Mouse (Mus musculus): ENCODE data around the gene Mylk4. TPM values are rescaled to one million over a fixed set of nuclear protein-coding genes. Genes with fewer than 3 reads are reported as not detected.

Mylk4 gene
- polyA plus RNA-seq, 1 experiment = 0.21 TPM

DNA sequence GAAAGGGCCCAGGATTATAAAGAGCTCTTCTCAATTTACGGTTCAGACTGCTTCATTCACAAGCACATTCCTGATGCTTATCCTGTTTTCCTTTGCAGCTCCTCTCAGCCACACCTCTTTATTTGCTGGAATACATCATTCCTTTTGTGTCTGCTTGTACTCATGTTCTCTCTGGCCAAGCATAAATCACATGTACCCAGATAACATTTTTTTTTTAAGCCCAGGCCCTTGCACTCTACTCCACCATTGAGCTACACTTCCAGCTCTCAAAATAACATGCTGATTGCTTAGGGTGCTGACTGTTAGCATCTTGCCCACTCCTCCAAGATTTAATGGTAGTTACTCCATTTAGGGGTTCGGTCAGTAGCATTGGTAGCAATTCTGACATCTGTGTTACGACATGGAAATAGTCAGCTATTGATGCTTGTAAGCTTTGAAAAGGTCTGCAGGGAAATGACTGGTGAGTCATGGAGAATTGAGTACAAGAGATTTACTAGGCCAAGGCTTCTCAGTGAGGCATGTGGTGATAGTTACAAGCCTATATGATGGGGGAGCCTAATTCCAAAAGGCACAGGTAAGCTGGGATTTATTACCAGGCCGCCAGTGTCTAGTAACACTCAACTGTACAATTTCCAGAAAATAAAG, 20.1 kb upstream of the Mylk4 start:
- WGBS = 75% methylated on average over 4 of the region's 4 CpGs
- Histone ChIP-seq H3K4me3 (replicated peaks; ENCODE audit: insufficient read depth, low read depth, low read length) (peak overlapping the region; percentile 11), H3K4me1 (ENCODE audit: control insufficient read depth, insufficient read depth, low read length) (no peaks in the 10 kb centered on the region), H3K27me3 (ENCODE audit: control insufficient read depth, insufficient read depth, low read length) (no peaks in the 10 kb centered on the region), H3K27ac (ENCODE audit: insufficient read depth, low read length) (no peak overlapping the region)
- no peak for TF ChIP-seq POLR2A (IDR thresholded peaks at IDR 0.05; ENCODE audit: borderline replicate concordance, insufficient read depth, low read length)
- no peak for TF ChIP-seq CTCF (IDR thresholded peaks at IDR 0.05; ENCODE audit: borderline replicate concordance, insufficient read depth, low read depth, low read length)
- DNase-seq = no peak

DNA sequence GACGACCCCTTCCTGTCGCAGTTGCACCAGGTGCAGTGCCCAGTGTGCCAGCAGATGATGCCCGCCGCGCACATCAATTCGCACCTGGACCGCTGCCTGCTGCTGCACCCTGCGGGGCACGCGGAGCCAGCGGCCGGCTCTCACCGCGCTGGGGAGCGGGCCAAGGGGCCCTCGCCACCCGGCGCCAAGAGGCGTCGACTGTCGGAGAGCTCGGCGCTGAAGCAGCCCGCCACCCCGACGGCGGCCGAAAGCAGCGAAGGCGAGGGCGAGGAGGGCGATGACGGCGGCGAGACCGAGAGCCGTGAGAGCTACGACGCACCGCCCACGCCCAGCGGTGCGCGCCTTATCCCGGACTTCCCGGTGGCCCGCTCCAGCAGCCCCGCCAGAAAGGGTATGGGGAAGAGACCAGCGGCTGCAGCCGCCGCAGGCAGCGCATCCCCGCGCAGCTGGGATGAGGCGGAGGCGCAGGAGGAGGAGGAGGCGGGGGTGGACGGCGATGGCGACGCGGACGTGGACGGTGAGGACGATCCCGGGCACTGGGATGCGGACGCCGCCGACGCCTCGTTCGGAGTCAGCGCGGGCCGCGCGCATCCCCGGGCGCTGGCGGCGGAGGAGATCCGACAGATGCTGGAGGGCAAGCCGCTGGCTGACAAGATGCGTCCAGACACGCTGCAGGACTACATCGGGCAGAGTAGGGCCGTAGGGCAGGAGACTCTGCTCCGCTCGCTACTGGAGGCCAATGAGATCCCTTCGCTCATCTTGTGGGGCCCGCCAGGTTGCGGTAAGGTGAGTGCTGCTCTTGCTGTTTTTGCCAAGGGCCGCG, 18.7 kb upstream of the Mylk4 start, which contains the start of gene D930007J09Rik:
D930007J09Rik (minus strand) TSS at position 591 of the 823 bp plus-strand sequence.
- H3K4me1 ChIP-seq (ENCODE audit: control insufficient read depth, insufficient read depth, low read length) = no peaks in the 10 kb centered on the region
- DNase-seq = peak; percentile 52 to 68
- H3K27ac ChIP-seq (ENCODE audit: insufficient read depth, low read length) = peak within 1 kb of the TSS; percentile 47
- under 1% methylated on average over 95 of the region's 95 CpGs for WGBS
- peak within 1 kb of the TSS; percentile 69 for H3K4me3 ChIP-seq (replicated peaks; ENCODE audit: insufficient read depth, low read depth, low read length)
- no peaks in the 10 kb centered on the region for H3K27me3 ChIP-seq (ENCODE audit: control insufficient read depth, insufficient read depth, low read length)
- TF ChIP-seq CTCF (IDR thresholded peaks at IDR 0.05; ENCODE audit: borderline replicate concordance, insufficient read depth, low read depth, low read length) = no peak
- TF ChIP-seq POLR2A (IDR thresholded peaks at IDR 0.05; ENCODE audit: borderline replicate concordance, insufficient read depth, low read length) = no peak

DNA sequence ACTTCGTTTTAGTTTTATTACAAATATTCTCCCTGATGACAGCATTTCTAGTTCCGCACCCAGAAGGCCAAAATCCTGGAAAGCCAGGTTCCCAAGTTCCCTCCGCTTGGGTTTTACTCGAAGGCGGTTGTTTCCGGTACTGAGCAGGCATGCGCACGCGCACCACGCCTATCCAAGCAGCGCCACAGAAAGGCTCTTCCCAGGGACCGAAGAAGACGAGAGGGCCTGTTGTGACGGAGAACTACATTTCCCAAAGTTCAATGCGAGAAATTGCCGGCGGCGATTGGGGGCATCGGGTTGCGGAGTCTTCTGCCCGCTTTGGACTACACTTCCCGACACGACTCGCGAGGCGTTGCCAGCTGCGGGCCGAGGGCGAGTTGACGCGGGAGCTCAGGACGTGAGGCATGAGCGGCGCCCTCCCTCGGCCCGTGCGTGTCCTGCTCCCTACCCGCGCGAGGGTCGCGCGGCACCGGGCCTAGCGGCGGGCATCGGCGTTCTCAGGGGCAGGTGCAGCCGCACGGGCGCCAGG, 18.0 kb upstream of the Mylk4 start, which contains the start of gene Wrnip1:
Wrnip1 (plus strand) TSS at position 346 of the 529 bp plus-strand sequence.
- no peaks in the 10 kb centered on the region for H3K27me3 ChIP-seq (ENCODE audit: control insufficient read depth, insufficient read depth, low read length)
- peak within 1 kb of the TSS; percentile 47 for H3K27ac ChIP-seq (ENCODE audit: insufficient read depth, low read length)
- TF ChIP-seq POLR2A (IDR thresholded peaks at IDR 0.05; ENCODE audit: borderline replicate concordance, insufficient read depth, low read length) = peak; percentile 49
- TF ChIP-seq CTCF (IDR thresholded peaks at IDR 0.05; ENCODE audit: borderline replicate concordance, insufficient read depth, low read depth, low read length) = peak; percentile 3; the same call in 1 of the 2 replicates
- DNase-seq = peak; percentile 97 to 99
- H3K4me1 ChIP-seq (ENCODE audit: control insufficient read depth, insufficient read depth, low read length) = no peaks in the 10 kb centered on the region
- under 1% methylated on average over 51 of the region's 51 CpGs for WGBS
- H3K4me3 ChIP-seq (replicated peaks; ENCODE audit: insufficient read depth, low read depth, low read length) = peak within 1 kb of the TSS; percentile 69

DNA sequence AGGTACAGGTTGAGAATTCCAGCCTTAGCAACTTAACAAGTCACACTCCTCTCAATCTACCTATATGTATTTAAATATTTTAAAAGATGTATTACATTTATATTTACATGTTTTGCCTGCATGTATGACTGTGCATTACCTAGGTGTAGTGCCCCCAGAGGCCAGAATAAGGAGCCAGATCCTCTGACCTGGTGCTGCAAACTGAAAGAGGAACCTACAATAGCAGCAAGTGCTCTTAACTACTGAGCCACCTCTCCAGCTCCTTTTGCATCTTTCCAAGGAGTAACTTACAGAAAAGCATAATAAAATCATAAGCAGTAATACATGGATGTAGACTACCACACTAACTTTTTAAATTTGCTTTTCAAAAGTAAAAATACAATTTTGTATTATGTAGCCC, 17.1 kb upstream of the Mylk4 start:
- Histone ChIP-seq H3K4me1 (ENCODE audit: control insufficient read depth, insufficient read depth, low read length) (no peaks in the 10 kb centered on the region), H3K27me3 (ENCODE audit: control insufficient read depth, insufficient read depth, low read length) (no peaks in the 10 kb centered on the region)
- no peak for TF ChIP-seq POLR2A (IDR thresholded peaks at IDR 0.05; ENCODE audit: borderline replicate concordance, insufficient read depth, low read length)

DNA sequence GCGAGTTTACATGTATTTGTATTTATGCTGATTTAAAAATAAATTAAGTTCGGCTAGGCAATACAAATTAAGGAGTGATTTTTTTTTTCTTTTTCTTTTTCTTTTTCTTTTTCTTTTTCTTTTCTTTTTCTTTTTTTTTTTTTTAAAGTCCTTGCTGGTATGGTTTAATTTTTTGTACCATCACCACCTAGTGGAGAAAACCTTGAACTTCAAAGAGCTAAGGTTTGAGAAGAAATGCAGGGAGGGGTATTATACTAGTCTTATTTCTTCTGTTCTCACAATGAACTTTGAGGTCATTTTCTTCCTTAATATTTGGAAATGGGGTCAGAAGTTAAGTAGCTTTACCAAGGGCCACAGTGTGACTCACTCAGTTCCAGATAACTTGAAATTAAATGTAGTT, 15.4 kb upstream of the Mylk4 start:
- peaks cover 4% of the 10 kb centered on the region; the same call in 1 of the 2 replicates for H3K4me1 ChIP-seq (ENCODE audit: control insufficient read depth, insufficient read depth, low read length)
- TF ChIP-seq POLR2A (IDR thresholded peaks at IDR 0.05; ENCODE audit: borderline replicate concordance, insufficient read depth, low read length) (no peak), CTCF (IDR thresholded peaks at IDR 0.05; ENCODE audit: borderline replicate concordance, insufficient read depth, low read depth, low read length) (no peak)
- no peak overlapping the region for H3K27ac ChIP-seq (ENCODE audit: insufficient read depth, low read length)
- 81% methylated on average over 2 of the region's 2 CpGs for WGBS
- no peaks in the 10 kb centered on the region for H3K27me3 ChIP-seq (ENCODE audit: control insufficient read depth, insufficient read depth, low read length)
- H3K4me3 ChIP-seq (replicated peaks; ENCODE audit: insufficient read depth, low read depth, low read length) = no peak overlapping the region
- no peak for DNase-seq

More for the DNA sequence above, 17.1 kb upstream of the Mylk4 start:
- no peak overlapping the region for H3K4me3 ChIP-seq (replicated peaks; ENCODE audit: insufficient read depth, low read depth, low read length)
- H3K27ac ChIP-seq (ENCODE audit: insufficient read depth, low read length) = no peak overlapping the region
- DNase-seq = no peak

DNA sequence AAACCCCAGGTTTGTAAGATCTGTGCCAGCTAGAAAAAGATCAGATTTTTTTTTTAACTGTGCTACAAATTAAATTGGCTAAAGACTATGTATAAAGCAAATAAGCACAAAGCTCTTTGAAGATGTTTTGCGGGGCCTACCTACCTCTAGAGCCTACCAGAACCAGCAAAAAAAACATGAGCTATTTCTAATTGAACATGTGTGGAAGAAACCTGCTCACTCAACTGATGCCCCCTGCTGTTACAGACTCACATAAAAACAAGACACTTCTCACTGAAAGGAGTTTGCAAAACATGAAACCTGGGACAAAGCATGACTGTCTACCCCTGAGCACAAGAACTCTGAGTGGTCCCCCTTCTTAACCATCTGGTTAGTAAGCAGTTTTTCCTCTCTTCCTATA, 13.3 kb upstream of the Mylk4 start:
- TF ChIP-seq CTCF (IDR thresholded peaks at IDR 0.05; ENCODE audit: borderline replicate concordance, insufficient read depth, low read depth, low read length) = no peak
- no peak for TF ChIP-seq POLR2A (IDR thresholded peaks at IDR 0.05; ENCODE audit: borderline replicate concordance, insufficient read depth, low read length)
- Histone ChIP-seq H3K4me1 (ENCODE audit: control insufficient read depth, insufficient read depth, low read length) (peaks cover 4% of the 10 kb centered on the region; the same call in 1 of the 2 replicates), H3K4me3 (replicated peaks; ENCODE audit: insufficient read depth, low read depth, low read length) (no peak overlapping the region), H3K27me3 (ENCODE audit: control insufficient read depth, insufficient read depth, low read length) (no peaks in the 10 kb centered on the region), H3K27ac (ENCODE audit: insufficient read depth, low read length) (no peak overlapping the region)
- 89% methylated on average over 1 of the region's 1 CpGs for WGBS
- no peak for DNase-seq

DNA sequence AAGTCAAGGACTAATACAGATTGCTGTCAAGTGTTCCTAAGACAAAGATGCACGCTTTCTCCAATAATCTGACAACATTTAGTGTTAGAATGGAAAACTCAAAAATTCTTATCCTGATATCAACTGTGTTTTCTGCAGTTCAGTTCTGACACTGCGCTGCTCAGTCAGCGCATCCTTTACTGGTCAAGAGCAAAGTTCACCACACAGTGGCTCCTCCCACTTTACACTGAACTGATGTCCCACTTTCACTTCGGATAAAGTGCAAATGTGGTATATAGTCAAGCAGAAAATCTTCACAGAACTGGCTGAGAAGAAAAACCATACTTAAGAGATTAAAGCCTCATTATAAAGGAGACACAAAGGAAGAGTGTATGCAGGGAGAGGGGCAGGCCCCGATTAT, 11.4 kb upstream of the Mylk4 start:
- H3K4me1 ChIP-seq (ENCODE audit: control insufficient read depth, insufficient read depth, low read length) = peaks cover 4% of the 10 kb centered on the region; the same call in 1 of the 2 replicates
- no peak overlapping the region for H3K27ac ChIP-seq (ENCODE audit: insufficient read depth, low read length)
- no peaks in the 10 kb centered on the region for H3K27me3 ChIP-seq (ENCODE audit: control insufficient read depth, insufficient read depth, low read length)
- no peak for DNase-seq
- TF ChIP-seq POLR2A (IDR thresholded peaks at IDR 0.05; ENCODE audit: borderline replicate concordance, insufficient read depth, low read length) = no peak
- TF ChIP-seq CTCF (IDR thresholded peaks at IDR 0.05; ENCODE audit: borderline replicate concordance, insufficient read depth, low read depth, low read length) = no peak
- H3K4me3 ChIP-seq (replicated peaks; ENCODE audit: insufficient read depth, low read depth, low read length) = no peak overlapping the region
- WGBS = 90% methylated on average over 5 of the region's 5 CpGs
